Mouse (Mus musculus) liver, embryonic 16.5 days (tissue): Measurements from ENCODE around the gene Tnfrsf9. TPM values are rescaled to one million over a fixed set of nuclear protein-coding genes. Genes with fewer than 3 reads are reported as not detected.

ENCODE experiments used
- ATAC-seq: fragments of 200-750 bp; cut with Nextera tagmentation; 2 replicates; pipeline ENCODE4 v1.8.0; 2017; ENCODE audit warnings: low read depth, mild to moderate bottlenecking, moderate number of reproducible peaks, moderate library complexity
- H3K27ac ChIP-seq: fragments of 300-500 bp; sonication (generic); 2 replicates; pipeline ENCODE4 v1.5.1; 2014; ENCODE audit warnings: mild to moderate bottlenecking, low read length
- H3K27me3 ChIP-seq: fragments of 300-500 bp; sonication (generic); 2 replicates; pipeline ENCODE4 v1.6.1; 2014; ENCODE audit warnings: low read depth, low read length, mixed read lengths; ENCODE audit not compliant: control insufficient read depth, insufficient read depth
- H3K36me3 ChIP-seq: fragments of 300-500 bp; sonication (generic); 2 replicates; pipeline ENCODE4 v1.6.1; 2014; ENCODE audit warnings: mild to moderate bottlenecking; ENCODE audit not compliant: control insufficient read depth, insufficient read depth
- H3K4me1 ChIP-seq: fragments of 300-500 bp; sonication (generic); 2 replicates; pipeline ENCODE4 v1.6.1; 2014; ENCODE audit warnings: low read depth, low read length, mixed read lengths; ENCODE audit not compliant: control insufficient read depth
- H3K4me2 ChIP-seq: fragments of 300-500 bp; sonication (generic); 2 replicates; pipeline ENCODE4 v1.6.1; 2014; ENCODE audit warnings: low read depth, low read length, mixed read lengths
- H3K4me3 ChIP-seq: fragments of 300-500 bp; sonication (generic); 2 replicates; pipeline ENCODE4 v1.5.1; 2014; ENCODE audit warnings: low read depth, mild to moderate bottlenecking, low read length
- H3K9ac ChIP-seq: fragments of 300-500 bp; sonication (generic); 2 replicates; pipeline ENCODE4 v1.6.1; 2014; ENCODE audit warnings: low read depth, low read length
- H3K9me3 ChIP-seq: fragments of 300-500 bp; sonication (generic); replicated peaks from 2 replicates; pipeline ENCODE4 v1.6.1; 2016; ENCODE audit warnings: low read length; ENCODE audit not compliant: control insufficient read depth
- WGBS: fragments of 180-500 bp; shearing (Covaris S2); extraction: QIAGEN DNeasy Blood & Tissue Kit; methylation state at CpG from one replicate; pipeline ENCODE4 v1.1.7; 2014; ENCODE audit not compliant: insufficient replicate concordance; 5-methylcytosine and 5-hydroxymethylcytosine counted together
- polyA plus RNA-seq: library from polyadenylated mRNA; unstranded; fragments of >200 nt; fragmentation: Nextera tagmentation; extraction: Ambion mirVana; gene quantifications from 2 replicates; pipeline ENCODE4 v1.2.1, GENCODE M21; 2015

Gene Tnfrsf9
- polyA plus RNA-seq, 1 experiment from 2014 or later, result 0.20 TPM

DNA sequence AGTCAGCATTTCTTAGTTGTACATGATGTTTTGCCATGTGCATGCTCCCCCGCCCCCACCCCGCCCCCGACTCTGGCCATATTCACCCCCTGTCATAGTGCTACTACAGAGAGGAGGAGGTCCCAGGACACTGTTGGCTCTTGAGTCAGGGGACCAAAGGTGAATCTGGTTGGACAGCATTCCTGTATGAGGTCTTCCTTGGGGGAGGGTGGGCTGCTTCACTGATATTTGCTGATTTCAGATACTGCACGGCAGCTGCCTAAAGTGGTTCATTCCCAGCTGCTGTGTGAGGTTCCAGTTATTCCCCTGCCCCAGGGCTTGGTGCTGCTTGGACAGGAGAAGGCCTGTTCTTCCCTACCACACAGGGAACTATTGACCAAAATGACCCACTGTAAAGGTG lies 25.9 kb upstream of the Tnfrsf9 start:
- no peak overlapping the region for H3K4me3 ChIP-seq
- no peak overlapping the region for H3K4me2 ChIP-seq
- no peaks in the 10 kb centered on the region for H3K9me3 ChIP-seq
- H3K27ac ChIP-seq, result no peak overlapping the region
- peaks cover 6% of the 10 kb centered on the region for H3K4me1 ChIP-seq
- 75% methylated on average over 4 of the region's 4 CpGs for WGBS
- H3K27me3 ChIP-seq, result no peaks in the 10 kb centered on the region
- no peaks in the 10 kb centered on the region for H3K36me3 ChIP-seq
- peak; percentile 22; the same call in 1 of the 2 replicates for ATAC-seq
- no peak overlapping the region for H3K9ac ChIP-seq

DNA sequence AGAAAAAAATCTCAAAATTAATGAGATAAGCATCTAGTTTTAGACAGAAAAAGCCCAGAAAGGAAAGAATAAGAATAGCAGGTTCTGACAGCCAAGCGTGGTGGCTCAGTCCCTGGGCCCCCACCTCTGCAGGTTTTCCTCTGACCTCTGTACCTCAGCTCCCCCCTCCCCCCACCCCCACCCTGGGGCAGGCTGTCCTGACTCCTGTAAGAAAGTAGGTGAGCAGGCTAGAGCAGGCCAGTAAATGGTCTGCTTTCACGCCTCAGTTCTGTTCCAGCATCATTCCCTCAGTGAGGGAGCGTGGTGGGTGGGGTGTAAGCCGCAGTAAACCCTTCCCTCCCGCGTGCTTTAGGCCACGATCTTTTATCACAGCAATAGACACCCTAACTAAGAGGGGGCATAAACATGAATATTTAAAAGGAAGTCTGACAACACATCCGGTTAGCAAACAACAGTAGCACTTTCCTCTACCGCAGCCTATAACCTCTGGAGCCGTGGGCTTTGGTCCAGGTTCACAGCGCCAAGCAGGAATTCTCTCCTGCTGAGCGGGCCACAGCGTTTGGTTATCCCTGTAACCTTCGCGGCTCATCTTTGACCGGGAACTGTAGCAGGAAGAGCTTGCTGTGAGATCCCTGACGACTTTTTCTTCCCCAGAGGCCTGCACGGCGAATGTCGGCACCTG lies 24.9 kb upstream of the Tnfrsf9 start:
- WGBS, result 47% methylated on average over 20 of the region's 20 CpGs
- Histone ChIP-seq H3K4me1 (peaks cover 6% of the 10 kb centered on the region), H3K4me3 (no peak overlapping the region), H3K4me2 (peak overlapping the region; percentile 33), H3K27me3 (no peaks in the 10 kb centered on the region), H3K9me3 (no peaks in the 10 kb centered on the region), H3K36me3 (no peaks in the 10 kb centered on the region), H3K27ac (peak overlapping the region; percentile 79), H3K9ac (no peak overlapping the region)
- peak; percentile 68 for ATAC-seq

DNA sequence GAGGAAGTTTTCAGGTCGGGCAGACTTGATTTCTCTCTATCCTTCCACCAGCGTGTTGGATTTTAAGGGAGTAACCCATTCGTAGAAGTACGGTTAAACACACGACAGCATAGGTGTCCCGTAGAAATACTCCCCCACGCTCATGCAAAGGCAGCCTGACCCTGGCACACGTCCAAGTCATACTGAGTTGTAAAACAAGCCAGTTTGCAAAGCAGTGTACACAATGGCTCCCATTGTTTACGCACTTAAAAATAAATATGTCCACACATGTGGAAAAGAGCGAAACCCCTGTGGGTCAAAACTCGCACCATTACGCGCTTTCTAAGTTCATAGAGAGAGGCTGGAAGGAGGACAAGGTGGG lies 24.4 kb upstream of the Tnfrsf9 start:
- Histone ChIP-seq H3K9me3 (no peaks in the 10 kb centered on the region), H3K4me1 (peaks cover 6% of the 10 kb centered on the region), H3K4me3 (no peak overlapping the region), H3K4me2 (peak overlapping the region; percentile 33), H3K36me3 (no peaks in the 10 kb centered on the region), H3K9ac (no peak overlapping the region), H3K27me3 (no peaks in the 10 kb centered on the region), H3K27ac (peak overlapping the region; percentile 79; the same call in 1 of the 2 replicates)
- ATAC-seq, result peak; percentile 61
- 60% methylated on average over 13 of the region's 13 CpGs for WGBS

DNA sequence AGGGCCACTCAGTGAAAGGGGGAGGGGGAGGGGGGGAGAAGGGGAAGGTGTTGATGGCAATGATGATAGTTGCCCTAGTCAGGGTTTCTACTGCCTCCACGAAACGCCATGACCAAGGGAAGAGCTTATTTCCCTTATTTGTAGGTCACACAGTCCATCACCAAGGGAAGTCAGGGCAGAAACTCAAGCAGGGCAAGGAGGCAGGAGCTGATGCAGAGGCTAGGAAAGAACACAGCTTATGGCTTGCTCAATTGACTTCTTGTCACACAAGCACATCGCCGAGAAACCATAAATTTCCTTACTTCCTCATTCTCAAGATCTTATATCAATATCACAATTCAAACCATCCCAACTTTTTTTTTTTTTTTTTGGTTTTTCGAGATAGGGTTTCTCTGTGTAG lies 23.1 kb upstream of the Tnfrsf9 start:
- H3K4me2 ChIP-seq, result no peak overlapping the region
- no peaks in the 10 kb centered on the region for H3K27me3 ChIP-seq
- H3K27ac ChIP-seq, result no peak overlapping the region
- no peak overlapping the region for H3K9ac ChIP-seq
- no peak overlapping the region for H3K4me3 ChIP-seq
- peaks cover 6% of the 10 kb centered on the region for H3K4me1 ChIP-seq
- no peaks in the 10 kb centered on the region for H3K36me3 ChIP-seq
- no peak for ATAC-seq
- H3K9me3 ChIP-seq, result no peaks in the 10 kb centered on the region
- 21% methylated on average over 5 of the region's 5 CpGs for WGBS

DNA sequence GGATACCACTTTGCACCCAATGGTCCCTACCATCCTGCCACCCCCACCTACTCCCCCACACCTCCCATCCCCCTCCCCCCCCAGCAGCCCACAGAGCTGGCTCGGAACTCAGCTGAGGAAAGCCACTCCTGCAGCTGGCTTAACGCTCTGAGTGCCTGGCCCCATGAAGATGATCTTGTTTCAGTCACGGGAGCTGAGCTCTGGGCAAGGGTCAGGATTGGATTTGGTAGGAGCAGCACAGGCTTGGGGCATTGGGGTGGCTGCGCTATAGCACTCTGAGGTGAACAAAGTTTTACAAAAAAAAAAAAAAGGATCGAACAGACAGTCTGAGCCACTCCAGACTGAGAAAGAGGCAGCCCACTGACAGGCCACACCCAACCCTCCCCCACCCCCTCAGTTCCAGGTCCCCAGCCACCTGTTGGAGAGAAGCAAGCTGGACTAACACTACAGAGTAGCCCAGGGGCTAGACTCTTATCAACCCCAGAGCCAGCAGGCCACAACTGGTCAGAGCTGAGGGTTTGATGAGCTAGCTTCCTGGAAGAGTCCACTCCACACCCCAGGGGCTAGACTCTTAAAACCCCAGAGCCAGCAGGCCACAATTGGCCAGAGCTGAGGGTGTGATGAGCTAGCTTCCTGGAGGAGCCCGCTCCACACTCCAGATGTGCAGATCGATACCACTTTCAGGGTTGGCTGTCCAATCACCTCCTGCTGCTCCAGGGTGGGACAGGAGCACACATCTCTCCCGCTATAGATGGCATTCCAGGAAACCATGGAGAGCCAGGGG lies 19.5 kb upstream of the Tnfrsf9 start:
- Histone ChIP-seq H3K27ac (no peak overlapping the region), H3K4me1 (peaks cover 6% of the 10 kb centered on the region), H3K4me3 (no peak overlapping the region), H3K9ac (no peak overlapping the region), H3K4me2 (no peak overlapping the region), H3K27me3 (no peaks in the 10 kb centered on the region), H3K9me3 (no peaks in the 10 kb centered on the region), H3K36me3 (peaks cover 7% of the 10 kb centered on the region)
- 52% methylated on average over 8 of the region's 8 CpGs for WGBS
- ATAC-seq, result no peak

DNA sequence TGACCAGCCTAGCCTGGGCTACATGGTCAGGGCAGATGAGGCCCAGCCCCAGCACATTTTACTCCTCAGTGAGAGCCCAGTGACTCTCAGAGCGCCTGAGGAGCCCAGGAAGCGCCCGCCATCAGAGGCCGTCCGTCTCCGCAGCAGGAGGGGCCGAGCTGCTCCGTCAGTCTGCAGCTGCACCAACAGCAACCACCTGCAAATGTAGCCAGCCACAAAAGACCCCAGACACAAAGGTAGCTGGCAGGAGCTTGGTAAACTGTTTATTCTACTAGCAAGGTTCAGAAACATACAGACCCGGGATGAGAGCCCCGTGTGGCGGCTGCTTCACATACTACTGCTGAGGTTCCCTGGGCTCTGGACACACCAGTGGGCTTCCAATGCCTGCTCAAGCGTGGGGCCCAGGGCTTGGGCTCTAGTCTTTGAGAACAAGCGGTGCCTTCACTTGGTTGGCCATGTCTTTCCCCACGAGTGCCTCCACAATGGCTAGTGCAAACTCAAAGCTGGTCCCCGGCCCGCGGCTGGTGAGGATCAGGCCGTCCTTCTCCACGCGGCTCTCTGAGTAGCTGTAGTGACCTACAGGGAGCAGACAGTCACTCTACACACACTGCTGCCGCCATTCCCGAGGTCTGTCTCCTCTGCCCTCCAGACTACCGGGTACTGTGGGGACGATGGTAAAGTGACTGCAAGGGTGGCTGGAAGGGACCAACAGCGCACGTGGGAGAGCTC lies 17.3 kb upstream of the Tnfrsf9 start:
- Histone ChIP-seq H3K9ac (no peak overlapping the region), H3K9me3 (no peaks in the 10 kb centered on the region), H3K27ac (no peak overlapping the region), H3K4me1 (no peaks in the 10 kb centered on the region; the same call in none of the 2 replicates), H3K27me3 (no peaks in the 10 kb centered on the region), H3K36me3 (peaks cover 14% of the 10 kb centered on the region), H3K4me3 (no peak overlapping the region), H3K4me2 (no peak overlapping the region)
- 85% methylated on average over 26 of the region's 26 CpGs for WGBS
- no peak for ATAC-seq

DNA sequence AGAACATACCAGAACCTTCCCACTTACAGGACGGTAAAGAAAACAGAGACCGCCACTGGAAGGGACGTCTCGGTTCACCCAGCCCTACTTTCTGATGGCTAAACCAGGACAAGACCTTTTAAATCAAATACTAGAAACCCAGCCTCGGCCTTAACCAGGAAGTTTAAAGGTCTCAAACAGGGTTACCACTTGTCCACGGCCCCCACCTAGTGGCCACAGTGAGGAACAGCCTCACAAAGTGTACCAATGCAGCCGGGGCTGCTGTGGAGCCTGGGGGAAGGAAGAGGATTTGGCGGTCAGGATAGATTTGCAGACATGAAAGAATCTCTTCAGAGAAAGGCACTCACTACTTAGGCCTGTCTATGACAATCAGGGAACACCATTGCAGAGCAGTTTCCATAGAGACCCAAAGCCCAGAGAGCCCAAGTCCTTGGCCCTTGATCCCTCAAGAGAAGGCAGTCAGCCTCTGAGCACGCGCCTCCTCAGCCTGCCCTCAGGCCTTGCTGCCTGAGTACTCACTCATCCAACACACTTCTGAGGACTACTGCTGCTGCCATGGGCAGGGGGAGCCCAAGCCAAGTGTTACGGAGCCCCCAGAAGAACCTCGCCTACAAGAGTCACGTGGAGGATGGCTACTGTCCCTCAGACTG lies 15.5 kb upstream of the Tnfrsf9 start:
- WGBS, result 54% methylated on average over 13 of the region's 13 CpGs
- H3K27me3 ChIP-seq, result no peaks in the 10 kb centered on the region
- no peak overlapping the region for H3K27ac ChIP-seq
- H3K9me3 ChIP-seq, result no peaks in the 10 kb centered on the region
- H3K4me1 ChIP-seq, result no peaks in the 10 kb centered on the region; the same call in none of the 2 replicates
- no peak overlapping the region for H3K4me2 ChIP-seq
- peak; percentile 55 for ATAC-seq
- no peak overlapping the region for H3K9ac ChIP-seq
- H3K36me3 ChIP-seq, result peaks cover 20% of the 10 kb centered on the region
- H3K4me3 ChIP-seq, result no peak overlapping the region

DNA sequence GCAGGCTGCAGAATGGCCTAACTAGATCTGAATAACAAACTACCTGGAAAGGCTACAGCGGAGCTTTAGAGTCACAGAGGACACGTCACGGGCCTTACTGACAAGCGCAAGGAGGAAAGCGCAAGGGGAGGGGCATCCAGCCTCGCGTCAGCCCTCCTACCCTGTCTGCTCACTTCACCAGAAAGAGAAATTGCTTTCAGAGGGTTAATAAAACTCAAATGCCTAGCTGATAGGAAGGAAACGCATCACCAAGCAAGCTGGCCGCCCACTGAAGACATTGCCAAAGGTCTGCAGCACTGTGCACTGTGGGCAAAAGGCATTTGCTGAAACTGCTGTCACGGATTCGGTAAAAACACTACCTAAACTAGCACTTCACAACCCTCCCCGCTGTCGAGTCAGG lies 13.9 kb upstream of the Tnfrsf9 start:
- Histone ChIP-seq H3K27ac (no peak overlapping the region), H3K4me1 (no peaks in the 10 kb centered on the region; the same call in none of the 2 replicates), H3K27me3 (no peaks in the 10 kb centered on the region), H3K9me3 (no peaks in the 10 kb centered on the region), H3K4me2 (no peak overlapping the region), H3K9ac (no peak overlapping the region), H3K36me3 (peaks cover 20% of the 10 kb centered on the region), H3K4me3 (no peak overlapping the region)
- no peak for ATAC-seq
- WGBS, result 89% methylated on average over 13 of the region's 13 CpGs
